Mouse (Mus musculus): ENCODE data around the gene Zfp513. TPM values are rescaled to one million over a fixed set of nuclear protein-coding genes. Genes with fewer than 3 reads are reported as not detected.

Zfp513 gene
- total RNA-seq, 2 experiments from 2014 or later: 7.6 to 8.5 TPM

- no peak for DNase-seq
Measured at GRCm38 (mm10) chr5:31168630-31169029, 33.5 kb downstream of the Zfp513 start.

- DNase-seq: no peak
Measured at GRCm38 (mm10) chr5:31164878-31165277, 37.2 kb downstream of the Zfp513 start.

GRCm38 (mm10) chr5:31162462-31162861 lies 39.6 kb downstream of the Zfp513 start:
- DNase-seq: no peak

GRCm38 (mm10) chr5:31154152-31154553 lies 48.0 kb downstream of the Zfp513 start, which contains the start of gene Mpv17:
Gene Mpv17 (minus strand): TSS chr5:31154251.
- DNase-seq: peak; percentile 89 to 91

- peak in 1 of 2 experiments; percentile 63 for DNase-seq
Measured at GRCm38 (mm10) chr5:31153516-31154151, 48.5 kb downstream of the Zfp513 start.

GRCm38 (mm10) chr5:31151746-31152145 lies 50.4 kb downstream of the Zfp513 start:
- peak; percentile 56 to 61 for DNase-seq

- peak; percentile 25 to 34 for DNase-seq
Measured at GRCm38 (mm10) chr5:31149781-31150180, 52.3 kb downstream of the Zfp513 start.

Other genes starting within 250 kb of the Zfp513 start
- 10 to 100 TPM; 84.3 to 84.7 TPM for gene Preb, start 241.9 kb downstream of the Zfp513 start, total RNA-seq (2021)
- gene Tcf23, start 233.6 kb downstream of the Zfp513 start, total RNA-seq (2021): 1 to 10 TPM; 1.5 to 2.8 TPM
- 10 to 100 TPM; 47.6 to 52.2 TPM for gene Atraid, start 154.0 kb downstream of the Zfp513 start, total RNA-seq (2021)
- 10 to 100 TPM; 12.4 to 13.5 TPM for gene Slc5a6, start 153.4 kb downstream of the Zfp513 start, total RNA-seq (2021)
- gene Cad, start 147.5 kb downstream of the Zfp513 start, total RNA-seq (2021): 10 to 100 TPM; 12.9 to 15.3 TPM
- gene Dnajc5g, start 96.0 kb downstream of the Zfp513 start, total RNA-seq (2021): not detected
- not detected for gene Slc30a3, start 94.1 kb downstream of the Zfp513 start, total RNA-seq (2021)
- 100 to 1,000 TPM; 344 to 355 TPM for gene Trim54, start 85.6 kb downstream of the Zfp513 start, total RNA-seq (2021)
- not detected for gene Ucn, start 63.5 kb downstream of the Zfp513 start, total RNA-seq (2021)
- gene Mpv17, start 48.1 kb downstream of the Zfp513 start, total RNA-seq (2021): 10 to 100 TPM; 43.4 to 49.2 TPM
- gene Gm29609, start 22.4 kb downstream of the Zfp513 start, total RNA-seq (2021): 1 to 10 TPM in 1 of 2 experiments, under 1 TPM in 1; 0.10 to 1.8 TPM
- 10 to 100 TPM; 19.7 to 28.5 TPM for gene Gtf3c2, start 22.2 kb downstream of the Zfp513 start, total RNA-seq (2021)
- gene Snx17, start 9.1 kb downstream of the Zfp513 start, total RNA-seq (2021): 10 to 100 TPM; 58.4 to 64.5 TPM
- gene Eif2b4, start 8.9 kb downstream of the Zfp513 start, total RNA-seq (2021): 10 to 100 TPM; 41.1 to 58.1 TPM
- 10 to 100 TPM; 55.1 to 62.9 TPM for gene Ppm1g, start 18.4 kb upstream of the Zfp513 start, total RNA-seq (2021)
- 10 to 100 TPM; 74.5 to 78.3 TPM for gene Nrbp1, start 38.6 kb upstream of the Zfp513 start, total RNA-seq (2021)
- not detected for gene Gm9970, start 38.9 kb upstream of the Zfp513 start, total RNA-seq (2021)
- gene Krtcap3, start 49.4 kb upstream of the Zfp513 start, total RNA-seq (2021): 1 to 10 TPM in 1 of 2 experiments, under 1 TPM in 1; 0.82 to 1.4 TPM
- gene Ift172, start 88.8 kb upstream of the Zfp513 start, total RNA-seq (2021): 10 to 100 TPM; 37.3 to 44.5 TPM
- 1 to 10 TPM; 4.2 to 4.3 TPM for gene Fndc4, start 93.8 kb upstream of the Zfp513 start, total RNA-seq (2021)
- not detected for gene Gckr, start 95.1 kb upstream of the Zfp513 start, total RNA-seq (2021)

All from heart, adult 18-20 months (tissue).